Mouse (Mus musculus) frontal cortex, adult (tissue): ENCODE measurements around the gene Opa3.

ENCODE experiments used
- ATAC-seq: cut with Nextera tagmentation; 2 replicates; pipeline ENCODE4 v1.9.2; 2017; ENCODE audit warnings: mild to moderate bottlenecking, moderate library complexity, mixed read lengths; ENCODE audit not compliant: low TSS enrichment

Opa3 gene

DNA sequence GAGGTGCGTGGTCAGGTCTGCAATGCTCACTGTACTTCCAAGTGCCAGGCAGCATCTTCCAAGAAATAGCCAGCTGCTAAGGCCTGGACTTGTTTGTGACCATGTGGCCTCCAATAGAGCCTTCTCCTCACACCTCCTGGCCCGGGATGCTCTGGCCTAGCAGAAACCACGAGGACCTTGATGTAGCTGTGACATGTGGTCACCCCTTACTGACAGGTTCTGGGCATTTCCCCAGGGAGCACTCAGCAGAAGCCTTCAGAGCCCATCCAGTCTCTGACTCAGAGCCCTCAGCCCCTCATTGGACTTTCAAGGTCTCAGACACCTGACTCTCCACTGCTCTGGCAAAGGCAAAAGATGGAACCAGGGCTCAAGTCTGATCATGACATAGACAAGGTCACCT is 16.9 kb downstream of the Opa3 start:
- ATAC-seq = no peak

DNA sequence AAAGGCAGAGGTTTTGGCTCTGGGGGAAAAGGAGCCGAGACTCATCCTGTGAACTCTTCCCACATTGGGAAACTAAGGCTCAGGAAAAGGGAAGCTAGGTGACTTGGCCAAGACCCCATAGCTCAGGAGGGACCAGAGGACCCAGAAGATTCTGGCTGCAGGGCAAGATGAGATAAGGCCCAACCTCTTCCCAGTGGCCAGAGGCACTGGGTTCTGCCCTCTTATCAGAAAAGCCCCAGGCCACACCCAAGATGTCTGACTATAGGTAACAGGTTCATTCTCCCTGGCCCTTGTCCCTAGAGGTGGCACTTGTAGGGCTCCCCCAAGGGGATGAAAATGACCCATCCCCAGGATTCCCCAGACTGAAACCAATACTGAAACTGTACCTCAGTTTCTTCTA is 18.7 kb downstream of the Opa3 start:
- ATAC-seq = no peak

DNA sequence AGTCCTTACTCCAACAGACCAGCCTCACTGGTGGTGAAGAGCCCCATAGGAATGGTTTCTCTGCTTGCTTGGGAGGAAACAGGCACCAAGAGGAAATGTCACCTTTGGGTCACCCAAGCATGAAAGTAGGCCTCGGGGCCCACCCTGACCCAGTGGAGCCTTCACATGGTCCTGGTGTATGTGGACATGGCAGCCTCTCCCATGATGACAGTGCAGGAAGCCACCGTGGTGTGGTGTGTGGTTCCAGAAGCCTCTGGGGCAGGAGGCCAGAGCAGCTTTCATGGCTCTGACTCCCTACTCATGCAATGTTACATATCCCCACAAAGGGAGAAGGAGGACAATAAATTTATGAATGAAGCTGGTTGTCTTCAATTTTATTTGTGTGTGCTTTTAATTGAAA is 19.4 kb downstream of the Opa3 start:
- no peak for ATAC-seq

DNA sequence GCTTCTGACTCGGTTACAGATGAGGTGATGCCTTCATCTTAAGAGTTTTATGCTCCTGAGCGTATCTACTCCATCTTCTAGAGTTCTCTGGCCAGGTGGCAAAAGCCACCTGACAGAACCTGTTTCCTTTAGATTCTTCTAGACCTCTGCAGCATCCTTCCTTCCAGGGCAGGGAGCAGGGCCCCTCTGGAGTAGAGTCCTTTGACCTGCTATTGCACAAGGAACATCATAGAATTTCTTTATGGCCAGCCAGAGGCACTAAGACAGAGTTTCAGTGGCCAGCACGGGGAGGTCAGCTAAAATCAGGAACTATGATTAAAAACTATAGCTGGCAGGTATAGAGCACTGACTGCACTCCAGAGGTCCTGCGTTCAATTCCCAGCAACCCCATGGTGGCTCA is 23.9 kb downstream of the Opa3 start:
- ATAC-seq = no peak

DNA sequence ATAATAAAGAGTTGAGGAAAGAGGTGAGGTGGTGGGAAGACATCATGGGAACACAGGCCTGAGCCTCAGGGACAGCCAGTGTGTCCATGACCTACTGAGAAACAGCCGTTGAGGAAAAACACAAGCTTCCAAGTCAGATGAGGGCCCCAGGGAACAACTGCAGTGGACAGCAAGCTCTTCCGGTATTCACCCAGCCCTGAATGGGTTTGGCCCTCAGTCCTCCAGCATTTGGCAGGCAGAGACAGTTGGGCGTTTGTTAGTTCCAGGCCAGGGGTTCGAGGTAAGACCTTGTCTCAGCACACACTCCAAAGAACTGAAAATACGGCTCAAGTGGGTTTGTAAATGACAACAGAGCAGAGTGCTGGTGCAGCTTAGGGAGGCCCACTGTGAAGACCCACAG is 25.3 kb downstream of the Opa3 start:
- ATAC-seq = no peak

DNA sequence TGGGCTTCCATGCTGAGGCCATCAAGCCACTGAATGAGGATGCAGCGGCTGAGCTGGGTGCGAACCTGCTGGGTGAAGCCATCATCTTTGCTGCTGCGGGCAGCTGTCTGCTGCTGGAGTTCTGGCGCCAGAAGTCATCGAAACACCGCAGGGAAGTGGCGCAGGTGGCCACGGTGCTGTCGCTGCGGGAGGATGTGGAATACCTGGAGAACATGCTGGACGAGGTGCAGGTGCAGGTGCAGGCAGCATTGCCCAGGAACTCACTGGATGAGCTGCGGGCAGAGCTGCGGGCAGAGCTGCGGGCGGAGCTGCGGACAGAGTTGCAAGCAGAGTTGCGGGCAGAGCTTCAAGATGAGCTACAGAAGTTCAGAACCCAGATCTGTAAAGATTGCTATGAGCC is 27.3 kb downstream of the Opa3 start:
- ATAC-seq = no peak

DNA sequence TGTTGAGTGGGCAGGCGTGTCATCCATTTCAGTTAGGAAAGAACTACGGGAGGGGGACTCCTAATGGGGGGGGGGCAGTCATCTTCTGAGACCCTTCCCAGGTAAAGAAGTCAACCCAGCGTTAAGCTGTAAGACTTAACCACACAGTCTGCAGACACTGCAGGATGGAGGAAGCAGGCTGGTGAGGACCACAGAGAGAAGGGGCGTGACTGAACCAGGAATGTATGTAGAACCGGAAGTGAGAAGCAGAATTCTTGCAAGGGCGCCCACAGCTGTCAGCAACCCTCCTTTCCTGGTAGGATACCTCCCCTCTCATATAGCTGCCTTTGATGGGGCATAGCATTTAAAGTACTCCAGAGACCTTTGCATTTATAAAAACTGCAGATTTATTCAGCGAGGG is 28.4 kb downstream of the Opa3 start:
- no peak for ATAC-seq

DNA sequence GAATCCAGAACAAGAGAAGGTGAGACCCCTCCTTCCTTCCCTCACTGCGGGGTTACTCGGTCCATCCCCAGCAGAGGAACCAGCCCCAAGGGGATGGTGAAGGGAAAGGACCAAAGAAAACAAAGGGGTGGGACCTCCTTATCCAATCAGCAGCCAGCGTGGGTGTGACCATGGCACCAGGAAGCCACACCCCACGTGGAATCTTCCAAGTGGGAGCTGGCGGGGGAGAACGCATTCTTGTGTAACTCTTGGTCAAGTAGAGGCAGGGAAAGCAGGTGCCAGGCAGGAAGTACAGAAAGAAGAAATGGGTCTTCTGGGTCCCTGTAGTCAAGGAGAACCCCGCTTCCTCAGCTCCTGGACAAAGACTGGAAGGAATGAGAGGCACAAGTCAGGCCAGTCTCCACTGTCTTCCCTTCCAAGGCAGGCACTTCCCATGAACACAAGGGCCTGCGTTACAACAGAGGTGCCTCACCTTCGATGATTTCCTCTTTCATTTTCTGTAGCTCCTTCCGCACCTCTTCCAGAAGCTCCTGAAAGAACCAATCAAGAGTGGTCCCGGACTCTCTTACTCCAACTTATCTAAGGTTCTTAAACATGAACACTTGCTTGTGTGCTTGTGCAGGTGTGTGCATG is 29.4 kb downstream of the Opa3 start:
- peak; percentile 79; the same call in 1 of the 2 replicates for ATAC-seq

DNA sequence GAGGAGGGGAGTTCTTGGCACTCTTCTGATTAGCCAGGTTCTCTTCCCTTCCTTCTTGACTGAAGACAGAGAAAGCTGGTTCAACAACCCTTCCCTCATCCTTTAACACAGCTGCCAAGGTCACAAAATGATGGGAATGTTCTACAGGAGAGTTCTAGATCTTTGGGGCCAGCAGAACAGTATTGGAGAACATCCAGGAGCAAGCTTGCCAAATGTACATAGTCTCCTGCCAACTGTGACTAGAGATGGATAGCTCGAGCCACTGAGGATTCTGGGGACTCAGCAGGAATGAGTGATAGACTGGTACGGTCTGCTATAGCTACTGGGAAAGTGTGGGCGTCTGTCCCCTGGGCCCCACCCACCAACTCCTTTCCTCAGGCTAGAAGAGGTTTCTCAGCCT is 30.2 kb downstream of the Opa3 start:
- no peak; the same call in 1 of the 2 replicates for ATAC-seq

DNA sequence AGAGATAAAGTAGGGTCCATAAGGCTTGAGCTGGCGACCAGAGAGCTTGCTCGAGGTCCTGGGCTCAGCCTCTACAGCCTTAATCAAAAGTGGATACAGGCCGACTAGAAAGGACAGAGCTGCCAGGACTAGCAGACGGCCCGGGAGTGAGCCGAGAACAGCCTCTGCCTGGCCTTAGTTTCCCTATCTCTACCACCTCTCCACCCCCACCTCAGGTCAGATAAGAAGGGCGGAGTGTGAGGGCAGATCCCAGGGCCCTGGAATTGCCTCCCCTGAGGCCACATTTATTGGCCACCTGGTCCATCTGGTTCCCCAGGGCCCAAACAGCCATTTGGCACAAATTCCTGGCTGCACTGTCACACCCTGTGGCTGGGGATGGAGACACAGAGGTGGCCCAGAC is 37.0 kb downstream of the Opa3 start:
- no peak for ATAC-seq

DNA sequence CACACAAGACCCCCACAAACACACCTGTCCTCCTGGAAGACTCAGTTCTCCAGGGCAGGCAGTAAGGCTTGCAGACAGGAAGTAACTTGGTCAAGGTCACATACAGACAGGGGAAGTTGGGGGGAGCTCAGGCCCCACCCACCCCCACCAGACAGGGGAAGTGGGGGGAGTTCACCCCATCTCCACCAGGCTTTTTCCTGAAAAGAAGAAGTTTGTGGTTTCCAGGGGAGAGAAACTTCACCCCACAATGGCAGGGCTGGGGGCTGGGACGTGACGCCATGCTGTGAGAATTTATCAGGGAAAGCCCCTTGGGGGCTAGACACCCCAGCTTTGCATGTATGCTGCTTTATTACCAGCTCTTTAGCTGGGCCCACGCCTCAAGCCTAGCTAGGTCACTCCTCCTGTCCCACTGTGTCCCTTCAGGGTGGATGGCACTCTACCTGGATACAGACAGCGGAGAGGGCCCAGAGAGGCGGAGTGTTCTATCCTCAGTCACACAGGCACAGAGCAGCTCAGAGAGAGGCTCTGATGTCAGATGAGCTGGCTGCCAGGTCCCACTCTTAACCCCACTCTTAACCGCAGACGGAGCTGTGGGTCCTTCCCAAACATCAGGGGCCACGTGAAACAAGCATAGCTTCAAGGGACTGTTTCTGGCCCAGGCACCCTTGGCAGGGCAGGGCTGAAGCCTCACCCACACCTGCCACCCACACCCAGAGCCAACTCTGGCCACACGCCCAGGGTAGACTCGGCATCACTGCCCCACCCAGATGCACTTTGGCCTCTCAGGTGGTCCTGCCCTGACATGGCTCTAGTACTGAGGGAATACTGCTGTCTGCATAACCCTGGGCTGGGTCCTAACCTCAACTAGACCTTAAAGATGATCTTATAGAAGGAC is 38.0 kb downstream of the Opa3 start:
- no peak for ATAC-seq

DNA sequence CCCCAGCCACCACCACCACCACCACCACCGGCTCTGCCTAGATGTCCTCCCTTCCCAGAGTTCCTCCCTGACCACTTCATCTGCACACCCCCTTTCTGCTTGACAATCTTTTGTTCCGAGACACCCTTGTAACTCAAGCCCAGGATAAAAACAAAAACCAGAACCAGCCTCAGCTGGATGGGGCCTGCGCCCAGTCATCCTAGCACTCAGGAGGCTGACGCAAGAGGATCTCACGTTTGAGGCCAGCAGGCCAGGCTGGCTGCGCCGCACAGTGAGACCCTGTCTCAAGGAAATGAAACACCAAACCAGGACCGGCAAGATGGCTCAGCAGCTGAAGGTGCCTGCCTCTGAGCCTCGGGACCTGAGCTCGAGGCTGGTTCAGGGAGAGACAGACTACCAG is 38.9 kb downstream of the Opa3 start:
- no peak for ATAC-seq

DNA sequence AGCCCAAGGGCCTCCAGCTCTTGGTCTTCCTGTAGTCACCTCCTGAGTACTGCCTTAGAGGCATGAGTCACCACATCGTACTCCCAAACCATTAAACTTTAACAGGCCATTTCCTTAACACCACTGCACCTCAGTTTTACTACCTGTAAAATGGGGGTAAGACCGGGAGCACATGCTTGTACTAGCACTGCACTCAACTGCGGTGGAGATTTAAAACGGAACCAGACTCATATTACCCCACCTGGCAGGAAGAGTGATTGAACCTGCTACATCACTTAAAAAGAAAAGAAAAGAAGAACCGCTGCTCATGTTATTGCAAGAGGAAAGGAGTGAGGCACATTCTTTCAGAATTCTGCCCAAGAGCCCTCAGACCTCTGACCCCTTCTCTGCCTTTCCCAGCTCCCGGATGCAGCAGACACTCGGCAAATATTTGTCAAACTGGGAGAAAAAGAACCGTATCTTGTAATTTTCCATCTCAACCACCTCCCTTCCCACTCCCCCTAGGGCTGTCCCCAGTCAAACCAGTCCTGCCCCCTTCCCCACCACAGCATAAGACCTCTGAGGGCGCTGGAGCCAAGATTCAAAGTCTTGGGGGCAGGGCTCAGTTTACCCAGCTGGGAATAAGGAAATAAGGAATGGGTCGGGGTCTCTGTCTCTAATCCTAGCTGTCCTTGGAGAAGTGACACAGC is 41.0 kb downstream of the Opa3 start:
- no peak for ATAC-seq

DNA sequence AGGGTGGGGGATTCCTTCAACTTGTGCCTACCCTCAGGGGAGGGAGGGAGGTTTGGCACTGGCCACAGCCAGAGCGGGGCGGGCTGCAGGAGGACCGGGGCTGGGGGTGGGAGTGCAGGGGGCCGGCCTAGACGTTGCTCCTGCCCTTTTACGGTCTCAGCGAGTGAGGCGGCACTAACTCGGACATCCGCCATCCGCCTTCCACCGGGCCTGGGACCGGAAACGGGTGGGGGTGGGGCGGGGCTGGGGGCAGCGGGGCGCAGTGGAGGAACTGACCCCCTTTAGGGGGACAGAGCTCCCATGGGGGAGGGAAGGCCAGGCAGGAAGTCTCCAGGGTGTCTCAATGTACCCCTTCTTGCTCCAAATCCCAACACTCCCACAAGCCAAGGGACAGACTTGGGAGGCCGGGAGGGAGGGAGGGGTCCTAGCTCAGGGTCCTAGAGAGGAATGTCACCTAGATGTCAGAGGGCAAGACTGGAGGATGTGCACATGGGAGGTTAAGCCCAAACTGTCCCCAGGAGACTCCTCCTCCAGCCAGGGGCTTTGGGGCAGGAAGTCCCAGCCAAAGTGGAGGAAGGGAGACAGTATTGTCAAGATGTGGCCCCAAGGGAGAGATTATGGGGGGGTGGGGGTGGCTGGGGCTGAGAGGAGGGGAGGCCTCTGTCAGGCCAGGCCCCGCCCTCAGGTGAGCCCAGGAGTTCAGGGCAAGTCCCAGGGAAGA is 41.7 kb downstream of the Opa3 start:
- ATAC-seq = no peak

DNA sequence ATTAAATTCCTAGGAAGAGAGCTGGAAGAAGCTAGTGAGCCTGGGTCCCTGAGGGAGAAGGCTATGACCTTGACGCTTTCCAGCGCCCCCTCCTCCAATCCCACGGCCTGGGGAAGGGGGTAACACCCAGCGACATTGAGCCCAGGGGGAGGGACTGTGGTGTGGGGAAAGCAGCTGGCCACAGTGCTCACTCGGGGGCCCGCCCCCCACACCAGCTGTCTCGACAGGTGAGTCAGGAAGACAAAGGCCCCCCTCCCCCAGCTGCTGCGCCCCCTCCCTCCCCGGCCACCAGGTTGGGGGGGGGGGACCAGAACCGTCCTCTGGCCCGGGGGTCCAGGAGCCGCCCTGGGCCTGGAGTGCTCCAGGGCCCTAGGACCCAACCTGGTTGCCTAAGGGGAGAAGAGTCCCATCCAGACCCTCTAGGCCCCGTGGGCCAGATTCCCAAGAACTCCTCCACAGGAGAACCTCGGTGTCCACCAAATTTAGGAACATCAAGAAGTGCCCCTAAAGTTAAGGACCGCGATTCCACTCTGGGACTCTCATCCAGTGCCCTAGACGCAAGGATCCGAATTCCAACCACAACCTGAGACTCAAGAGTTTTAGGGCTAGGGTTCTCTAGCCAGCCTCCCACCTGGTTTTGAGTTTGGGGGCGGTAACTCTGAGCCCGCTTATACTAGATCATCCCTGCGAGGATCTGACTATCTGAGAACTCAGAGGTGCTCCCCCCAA is 42.5 kb downstream of the Opa3 start:
- ATAC-seq = no peak

DNA sequence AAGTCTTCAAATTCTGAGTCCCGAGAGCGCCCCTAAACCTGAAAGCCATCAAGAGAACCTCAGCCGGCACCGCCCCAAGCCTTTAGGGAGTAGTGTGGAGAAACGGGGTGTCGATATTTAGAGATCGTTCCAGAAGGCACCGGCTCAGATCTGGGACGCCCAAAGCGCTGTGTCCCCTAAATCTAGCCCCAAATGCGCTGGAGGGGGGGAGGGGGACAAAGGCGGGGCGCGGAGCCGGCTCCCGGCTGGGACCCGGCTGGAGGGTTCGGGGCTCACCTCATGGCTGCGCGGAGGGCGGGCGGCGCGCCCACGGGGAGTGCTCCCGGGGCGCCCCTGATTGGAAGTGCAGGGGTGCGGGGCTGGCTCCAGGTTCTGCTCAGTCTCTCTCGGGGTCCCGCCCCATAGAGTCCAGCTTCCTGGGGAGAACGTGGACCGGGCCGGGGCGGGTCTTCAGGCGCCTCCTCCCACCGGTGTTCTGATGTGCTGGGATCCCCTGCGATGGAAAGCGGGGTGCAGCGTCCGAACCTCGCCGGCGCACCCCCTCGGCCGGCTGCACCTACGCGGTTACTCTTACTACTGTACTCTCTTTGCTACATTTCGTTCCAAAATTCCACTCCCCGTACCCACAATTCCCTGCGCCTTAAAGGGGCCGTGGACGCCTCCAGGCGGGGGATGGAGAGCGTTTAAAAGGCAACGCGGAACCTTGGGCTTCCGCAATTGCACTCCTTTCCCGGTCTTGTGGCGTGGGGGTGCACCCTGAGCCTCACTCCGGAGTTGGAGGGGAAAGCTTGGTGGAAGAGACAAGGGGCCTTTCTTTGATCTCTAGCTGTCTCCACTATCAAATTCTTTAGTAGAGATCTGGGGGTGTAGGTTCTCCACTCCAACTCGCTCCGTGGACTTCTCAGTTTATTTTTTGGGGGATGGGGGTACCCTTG is 43.4 kb downstream of the Opa3 start, which contains the start of gene Vasp:
Gene Vasp (minus strand): TSS at position 580 of the 935 bp plus-strand sequence.
- ATAC-seq = peak; percentile 89

DNA sequence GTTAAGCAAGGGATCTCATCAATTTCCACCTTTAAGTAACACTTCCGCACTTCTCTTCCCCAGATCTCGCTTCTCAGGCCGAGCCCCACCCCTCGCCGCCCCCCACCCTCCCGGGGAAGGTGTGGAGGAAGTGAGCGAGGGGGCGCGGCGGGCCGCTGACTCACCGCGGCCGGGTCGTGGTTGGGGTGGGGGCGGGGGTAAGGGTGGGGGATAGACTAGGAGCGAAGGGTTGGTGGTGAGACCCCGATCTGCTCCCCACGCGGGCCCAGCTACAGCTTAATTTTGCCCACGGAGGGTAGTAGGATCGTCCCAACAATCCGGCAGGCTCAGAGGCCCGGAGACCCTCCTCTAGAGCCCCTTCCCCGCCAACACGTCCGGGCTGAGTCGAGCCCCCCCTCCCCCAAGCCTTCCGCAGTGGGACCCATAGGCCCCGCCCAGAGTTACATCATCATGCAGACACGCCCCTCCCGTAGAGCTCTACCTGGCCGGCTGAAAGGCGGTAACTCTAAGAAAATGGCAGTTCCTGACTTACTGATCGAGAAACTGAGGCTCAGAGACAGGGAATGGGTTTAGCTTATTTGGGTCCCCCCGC is 44.1 kb downstream of the Opa3 start:
- 0 out of 2 replicates have a peak, but pooled peaks have one; percentile 10 for ATAC-seq

DNA sequence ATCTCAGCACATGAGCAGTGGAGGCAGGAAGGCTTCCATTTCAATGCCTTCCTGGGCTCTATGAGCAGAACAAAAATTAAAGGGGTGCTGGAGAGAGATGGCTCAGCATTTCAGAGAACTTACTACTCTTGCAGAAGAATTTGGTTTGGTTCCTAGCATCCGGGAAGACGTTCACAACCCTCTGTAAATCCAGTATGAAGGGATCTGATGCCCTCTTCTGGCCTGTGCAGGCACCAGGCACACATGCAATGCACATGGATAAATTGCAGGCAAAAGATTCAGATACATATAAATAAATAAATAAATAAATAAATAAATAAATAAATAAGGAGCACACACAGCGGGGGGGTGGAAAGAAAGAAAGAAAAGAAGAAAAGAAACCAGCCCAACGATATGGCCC is 48.1 kb downstream of the Opa3 start:
- no peak for ATAC-seq

DNA sequence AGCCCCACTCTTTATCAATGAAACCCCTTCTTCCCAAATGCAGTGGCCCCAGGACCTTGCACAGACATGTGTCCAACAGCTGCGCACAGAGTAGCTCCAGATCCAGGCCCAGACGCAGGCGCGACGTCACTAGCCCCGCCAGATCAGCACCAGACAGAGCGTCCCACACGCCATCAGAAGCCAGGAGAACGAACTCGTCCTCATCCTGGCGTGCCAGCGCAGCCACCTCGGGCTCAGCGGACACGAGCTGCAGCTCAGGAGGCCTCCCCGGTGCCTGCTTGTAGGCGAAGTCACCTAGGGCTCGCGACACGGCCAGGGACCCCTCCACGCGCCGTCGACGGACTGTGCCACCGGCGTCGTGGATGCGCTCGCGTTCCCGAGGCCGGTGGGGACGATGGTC is 50.9 kb downstream of the Opa3 start:
- no peak for ATAC-seq

DNA sequence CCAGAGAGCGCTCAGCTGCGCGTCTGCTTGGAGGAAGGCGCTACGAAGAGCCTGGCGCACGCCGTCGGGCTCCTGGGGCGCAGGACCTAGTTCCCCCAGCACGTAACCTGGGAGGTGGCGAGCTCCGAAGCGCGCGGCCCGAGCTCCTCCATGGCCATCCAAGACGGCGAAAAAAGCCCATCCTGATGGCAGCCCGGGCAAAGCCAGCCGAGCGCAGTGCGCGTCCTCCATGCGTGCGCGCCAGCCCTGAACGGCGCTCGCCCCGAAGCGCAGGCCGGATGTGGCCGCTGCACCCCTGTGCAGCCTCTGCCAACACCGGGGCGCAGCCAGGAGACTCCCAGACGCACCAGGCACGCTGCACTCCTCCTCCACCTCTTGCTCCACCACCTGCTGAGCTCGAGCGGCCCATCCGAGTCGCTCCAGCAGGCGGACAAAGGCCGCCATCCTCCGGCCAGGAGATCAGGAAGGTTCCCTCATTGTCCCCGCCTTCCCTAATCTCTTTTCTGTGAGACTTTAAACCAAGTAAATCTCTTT is 51.5 kb downstream of the Opa3 start, which contains the start of gene Ppm1n:
Gene Ppm1n (minus strand): TSS at position 484 of the 534 bp plus-strand sequence.
- ATAC-seq = no peak
